Mouse (Mus musculus): ENCODE results near the gene Chmp2a.

DNA sequence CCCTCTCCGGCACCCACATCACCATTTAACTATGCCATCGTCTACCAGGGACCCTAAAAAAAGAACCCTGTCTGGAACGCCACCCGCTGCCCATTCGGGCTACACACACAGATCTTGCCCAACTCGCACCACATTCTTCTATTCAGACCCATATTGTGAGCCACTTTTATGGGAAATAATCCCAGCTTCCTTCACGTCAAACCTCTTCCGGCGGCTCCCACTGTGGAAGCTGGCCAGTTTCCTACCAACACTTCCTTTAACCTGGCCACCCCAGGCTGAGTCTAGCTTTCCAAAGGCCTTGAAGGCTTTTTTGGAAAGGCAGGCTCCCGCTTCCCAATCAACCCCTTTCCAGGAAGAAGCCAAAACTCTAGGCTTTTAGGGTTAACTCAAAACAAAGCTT is 28.1 kb downstream of the Chmp2a start:
- TF ChIP-seq GABPA (IDR thresholded peaks at IDR 0.05; ENCODE audit: low read depth, low read length) (no peak), TCF12 (IDR thresholded peaks at IDR 0.05; ENCODE audit: low read depth, low read length) (no peak), CTCF (IDR thresholded peaks at IDR 0.05 in 2 of 3, conservative IDR thresholded peaks at IDR 0.05 in 1 of 3; ENCODE audit: control insufficient read depth in 1 of 3, insufficient read depth in 1 of 3, low read depth in 2 of 3, low read length in 3 of 3, poor library complexity in 1 of 3, severe bottlenecking in 1 of 3) (no peak), SIN3A (IDR thresholded peaks at IDR 0.05; ENCODE audit: low read length) (no peak), MEF2A (IDR thresholded peaks at IDR 0.05; ENCODE audit: extremely low read depth, insufficient replicate concordance, low read depth, low read length, poor library complexity, severe bottlenecking) (no peak), USF1 (IDR thresholded peaks at IDR 0.05; ENCODE audit: low read depth, low read length) (no peak)

All from MEL (cell line).